Mouse (Mus musculus): Measurements from ENCODE around the gene Egfl7. TPM values are rescaled to one million over a fixed set of nuclear protein-coding genes. Genes with fewer than 3 reads are reported as not detected.

The Egfl7 gene
- polyA plus RNA-seq, 1 experiment from 2014 or later: 54.4 TPM

DNA sequence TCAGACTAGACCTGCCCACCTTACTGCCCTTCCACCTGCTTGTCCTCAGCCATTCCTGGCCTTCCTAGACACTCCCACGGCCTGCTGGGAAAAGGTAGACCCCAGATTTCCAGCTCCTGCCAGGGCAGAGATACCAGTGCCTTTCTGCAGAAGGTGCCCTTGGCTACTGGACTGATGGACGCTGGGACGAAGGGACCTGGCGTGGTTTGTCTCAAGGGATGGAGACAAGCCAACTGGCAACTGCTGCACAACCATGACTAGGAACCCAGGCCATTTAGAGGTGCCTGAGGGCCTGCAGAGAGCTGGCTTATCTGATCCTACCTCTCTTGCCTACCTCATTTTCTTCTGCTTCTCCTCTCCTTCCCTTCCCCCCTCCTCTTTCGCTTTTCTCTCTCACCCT is 35.1 kb downstream of the Egfl7 start:
- no peaks in the 10 kb centered on the region for H3K27me3 ChIP-seq (replicated peaks; ENCODE audit: control insufficient read depth, insufficient read depth, low read length)
- no peak overlapping the region for H3K4me2 ChIP-seq (replicated peaks; ENCODE audit: low read depth)
- TF ChIP-seq CTCF (IDR thresholded peaks at IDR 0.05; ENCODE audit: low read depth): no peak
- no peak overlapping the region for H3K27ac ChIP-seq (ENCODE audit: low read depth, low read length)
- peaks cover 4% of the 10 kb centered on the region; the same call in 1 of the 2 replicates for H3K4me1 ChIP-seq (replicated peaks; ENCODE audit: control insufficient read depth, insufficient read depth, low read length)
- WGBS: 71% methylated on average over 5 of the region's 5 CpGs
- H3K36me3 ChIP-seq (ENCODE audit: control insufficient read depth, insufficient read depth): no peaks in the 10 kb centered on the region
- no peaks in the 10 kb centered on the region for H3K9me3 ChIP-seq (ENCODE audit: control insufficient read depth)
- no peak for ATAC-seq
- H3K9ac ChIP-seq (ENCODE audit: low read depth, low read length): no peak overlapping the region
- H3K4me3 ChIP-seq (ENCODE audit: low read depth, low read length): no peak overlapping the region

DNA sequence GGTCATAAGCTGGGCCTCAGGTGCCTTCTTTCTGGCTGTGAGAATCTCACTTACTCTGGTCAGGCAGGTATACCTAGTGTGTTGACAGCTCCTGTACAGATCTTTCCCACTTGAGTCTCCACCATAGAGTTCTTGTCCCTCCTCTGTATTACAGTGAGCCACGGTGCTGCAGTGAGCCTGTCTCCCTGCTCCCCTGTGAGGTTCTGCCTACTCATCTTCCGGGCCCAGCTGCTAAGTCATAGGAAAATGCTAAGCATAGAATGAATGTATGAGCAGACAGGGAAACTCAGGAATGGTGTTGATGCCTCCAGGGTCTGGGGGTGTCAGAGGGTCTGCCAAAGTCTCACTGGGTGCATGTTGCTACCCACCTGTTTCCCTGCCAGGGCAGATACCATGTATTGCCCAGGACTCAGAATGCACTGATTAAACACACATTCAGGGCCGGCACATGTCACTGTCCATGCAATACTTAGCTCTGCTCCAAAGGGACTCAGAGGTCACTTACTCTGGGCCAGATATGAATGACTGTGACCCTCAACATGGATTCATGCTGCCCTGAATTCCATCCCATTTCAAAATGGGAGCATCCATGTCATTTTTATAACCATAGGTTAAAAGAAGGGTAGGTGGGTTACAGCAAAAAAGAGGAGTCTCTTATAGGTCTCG is 35.8 kb downstream of the Egfl7 start:
- Histone ChIP-seq H3K36me3 (ENCODE audit: control insufficient read depth, insufficient read depth) (no peaks in the 10 kb centered on the region), H3K9me3 (ENCODE audit: control insufficient read depth) (no peaks in the 10 kb centered on the region), H3K4me3 (ENCODE audit: low read depth, low read length) (no peak overlapping the region), H3K27ac (ENCODE audit: low read depth, low read length) (no peak overlapping the region), H3K4me2 (replicated peaks; ENCODE audit: low read depth) (no peak overlapping the region), H3K9ac (ENCODE audit: low read depth, low read length) (no peak overlapping the region), H3K27me3 (replicated peaks; ENCODE audit: control insufficient read depth, insufficient read depth, low read length) (no peaks in the 10 kb centered on the region), H3K4me1 (replicated peaks; ENCODE audit: control insufficient read depth, insufficient read depth, low read length) (no peaks in the 10 kb centered on the region)
- no peak for TF ChIP-seq CTCF (IDR thresholded peaks at IDR 0.05; ENCODE audit: low read depth)
- 76% methylated on average over 4 of the region's 4 CpGs for WGBS
- ATAC-seq: no peak

DNA sequence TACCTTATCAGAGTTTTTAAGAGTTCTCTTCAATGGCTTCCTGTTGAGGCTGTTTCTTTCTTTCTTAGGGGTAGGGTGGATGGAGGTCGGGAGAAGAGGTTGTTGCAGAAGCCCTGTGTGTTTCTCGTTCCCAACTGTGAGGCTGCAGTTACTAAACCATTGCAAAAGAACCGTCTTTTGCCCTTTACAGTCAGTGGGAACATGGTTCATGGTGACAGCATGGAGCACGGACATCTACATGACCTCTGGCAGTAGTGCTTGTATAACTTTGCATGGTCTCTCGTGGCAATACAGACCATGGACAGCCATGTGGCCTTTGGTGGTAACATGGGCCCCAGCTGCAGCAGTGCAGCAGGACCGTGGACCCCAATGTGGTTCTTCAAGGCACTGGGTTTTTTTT is 37.5 kb downstream of the Egfl7 start:
- Histone ChIP-seq H3K4me1 (replicated peaks; ENCODE audit: control insufficient read depth, insufficient read depth, low read length) (no peaks in the 10 kb centered on the region), H3K4me3 (ENCODE audit: low read depth, low read length) (no peak overlapping the region), H3K9ac (ENCODE audit: low read depth, low read length) (no peak overlapping the region), H3K4me2 (replicated peaks; ENCODE audit: low read depth) (no peak overlapping the region), H3K27ac (ENCODE audit: low read depth, low read length) (no peak overlapping the region), H3K27me3 (replicated peaks; ENCODE audit: control insufficient read depth, insufficient read depth, low read length) (no peaks in the 10 kb centered on the region), H3K36me3 (ENCODE audit: control insufficient read depth, insufficient read depth) (no peaks in the 10 kb centered on the region), H3K9me3 (ENCODE audit: control insufficient read depth) (no peaks in the 10 kb centered on the region)
- WGBS: 82% methylated on average over 6 of the region's 6 CpGs
- ATAC-seq: no peak
- no peak for TF ChIP-seq CTCF (IDR thresholded peaks at IDR 0.05; ENCODE audit: low read depth)

DNA sequence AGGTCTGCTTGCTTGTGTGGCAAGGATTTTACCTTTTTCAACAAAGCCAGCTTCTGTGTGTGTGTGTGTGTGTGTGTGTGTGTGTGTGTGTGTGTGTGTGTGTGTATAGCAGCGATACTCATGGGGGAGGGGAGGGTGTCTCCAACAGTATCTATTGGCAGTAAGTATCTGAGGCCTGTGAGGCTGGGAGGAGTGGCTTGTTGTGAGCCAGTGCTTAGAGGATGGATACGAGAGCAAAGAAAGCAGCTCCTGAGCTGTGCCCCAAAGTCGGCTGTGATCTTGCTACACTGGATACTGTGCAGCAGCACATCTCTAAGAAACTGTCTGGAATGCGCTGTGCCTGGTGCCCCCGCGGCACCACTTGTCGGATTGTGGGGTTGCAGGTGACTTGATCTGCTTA is 38.1 kb downstream of the Egfl7 start:
- Histone ChIP-seq H3K4me3 (ENCODE audit: low read depth, low read length) (no peak overlapping the region), H3K4me1 (replicated peaks; ENCODE audit: control insufficient read depth, insufficient read depth, low read length) (no peaks in the 10 kb centered on the region), H3K36me3 (ENCODE audit: control insufficient read depth, insufficient read depth) (no peaks in the 10 kb centered on the region), H3K9ac (ENCODE audit: low read depth, low read length) (no peak overlapping the region), H3K27ac (ENCODE audit: low read depth, low read length) (no peak overlapping the region), H3K9me3 (ENCODE audit: control insufficient read depth) (no peaks in the 10 kb centered on the region), H3K4me2 (replicated peaks; ENCODE audit: low read depth) (no peak overlapping the region), H3K27me3 (replicated peaks; ENCODE audit: control insufficient read depth, insufficient read depth, low read length) (no peaks in the 10 kb centered on the region)
- no peak for ATAC-seq
- 57% methylated on average over 7 of the region's 7 CpGs for WGBS
- TF ChIP-seq CTCF (IDR thresholded peaks at IDR 0.05; ENCODE audit: low read depth): no peak

DNA sequence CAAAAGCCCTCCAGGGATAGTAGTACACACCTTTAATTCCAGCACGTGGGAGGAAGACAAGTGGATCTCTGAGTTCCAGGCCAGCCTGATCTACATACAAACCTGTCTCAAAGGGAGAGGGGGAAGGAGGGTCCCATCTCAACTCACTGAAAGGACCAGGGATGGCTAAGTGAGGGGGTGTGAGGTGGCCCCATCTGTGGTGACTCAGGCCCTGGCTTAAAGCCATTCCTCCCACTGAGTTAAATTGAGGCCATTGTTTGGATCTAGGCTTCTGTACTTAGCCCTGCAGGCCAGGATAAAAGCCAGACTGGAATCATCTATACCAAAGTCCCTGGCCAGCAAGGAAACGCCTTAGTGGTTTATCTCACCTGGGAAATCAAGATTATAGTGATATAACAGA is 41.4 kb downstream of the Egfl7 start:
- H3K4me2 ChIP-seq (replicated peaks; ENCODE audit: low read depth): no peak overlapping the region
- H3K9me3 ChIP-seq (ENCODE audit: control insufficient read depth): no peaks in the 10 kb centered on the region
- H3K4me1 ChIP-seq (replicated peaks; ENCODE audit: control insufficient read depth, insufficient read depth, low read length): no peaks in the 10 kb centered on the region
- no peaks in the 10 kb centered on the region for H3K36me3 ChIP-seq (ENCODE audit: control insufficient read depth, insufficient read depth)
- WGBS: 28% methylated on average over 2 of the region's 2 CpGs
- peak; percentile 23; the same call in 1 of the 2 replicates for ATAC-seq
- no peak for TF ChIP-seq CTCF (IDR thresholded peaks at IDR 0.05; ENCODE audit: low read depth)
- no peak overlapping the region for H3K9ac ChIP-seq (ENCODE audit: low read depth, low read length)
- no peaks in the 10 kb centered on the region for H3K27me3 ChIP-seq (replicated peaks; ENCODE audit: control insufficient read depth, insufficient read depth, low read length)
- no peak overlapping the region for H3K27ac ChIP-seq (ENCODE audit: low read depth, low read length)
- H3K4me3 ChIP-seq (ENCODE audit: low read depth, low read length): no peak overlapping the region

DNA sequence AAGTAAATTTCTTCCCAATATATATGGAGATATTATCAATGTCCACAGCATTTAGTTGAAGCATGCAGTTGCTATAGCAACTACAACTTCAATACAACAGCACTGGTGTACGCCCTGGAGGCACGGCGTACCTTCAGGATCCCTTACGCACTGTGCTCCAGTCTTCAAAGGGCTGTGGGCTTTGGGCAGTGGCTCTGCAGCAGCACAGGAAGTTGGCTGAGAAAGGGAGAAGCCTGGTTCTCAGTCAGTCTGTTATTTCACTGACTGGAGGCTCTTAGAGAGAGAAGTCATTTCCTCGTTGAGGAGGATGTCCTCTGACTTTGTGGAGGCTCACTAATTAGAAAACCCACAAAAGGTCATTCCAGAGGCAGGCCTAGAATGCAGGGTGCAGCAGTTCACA is 43.2 kb downstream of the Egfl7 start:
- Histone ChIP-seq H3K27me3 (replicated peaks; ENCODE audit: control insufficient read depth, insufficient read depth, low read length) (no peaks in the 10 kb centered on the region), H3K9ac (ENCODE audit: low read depth, low read length) (no peak overlapping the region), H3K9me3 (ENCODE audit: control insufficient read depth) (no peaks in the 10 kb centered on the region), H3K4me1 (replicated peaks; ENCODE audit: control insufficient read depth, insufficient read depth, low read length) (no peaks in the 10 kb centered on the region), H3K4me2 (replicated peaks; ENCODE audit: low read depth) (no peak overlapping the region), H3K4me3 (ENCODE audit: low read depth, low read length) (no peak overlapping the region), H3K36me3 (ENCODE audit: control insufficient read depth, insufficient read depth) (no peaks in the 10 kb centered on the region), H3K27ac (ENCODE audit: low read depth, low read length) (no peak overlapping the region)
- ATAC-seq: no peak
- no peak for TF ChIP-seq CTCF (IDR thresholded peaks at IDR 0.05; ENCODE audit: low read depth)
- WGBS: 63% methylated on average over 5 of the region's 5 CpGs
